Mouse (Mus musculus) lung, postnatal 0 days (tissue): ENCODE measurements around the gene Camk1g. TPM values are rescaled to one million over a fixed set of nuclear protein-coding genes. Genes with fewer than 3 reads are reported as not detected.

Source experiments
- ATAC-seq: fragments of 200-750 bp; cut with Nextera tagmentation; 2 replicates; pipeline ENCODE4 v1.8.0; 2017; ENCODE audit warnings: moderate library complexity
- DNase-seq: peaks from one replicate; pipeline ENCODE4 v3.0.0-alpha.2; 2016; ENCODE audit warnings: low spot score
- H3K27ac ChIP-seq: fragments of 300-500 bp; sonication (generic); 2 replicates; pipeline ENCODE4 v1.5.1; 2014; ENCODE audit warnings: antibody characterized with exemption, mild to moderate bottlenecking, low read length, mixed read lengths
- H3K27me3 ChIP-seq: fragments of 300-500 bp; sonication (generic); replicated peaks from 2 replicates; pipeline ENCODE4 v1.6.1; 2014; ENCODE audit warnings: low read length, mixed read lengths; ENCODE audit not compliant: insufficient read depth
- H3K36me3 ChIP-seq: fragments of 300-500 bp; sonication (generic); 2 replicates; pipeline ENCODE4 v1.6.1; 2014; ENCODE audit warnings: low read length, mixed read lengths; ENCODE audit not compliant: insufficient read depth
- H3K4me1 ChIP-seq: fragments of 300-500 bp; sonication (generic); 2 replicates; pipeline ENCODE4 v1.6.1; 2014; ENCODE audit warnings: antibody characterized with exemption, low read depth, low read length, mixed read lengths; ENCODE audit not compliant: insufficient read depth
- H3K4me2 ChIP-seq: fragments of 300-500 bp; sonication (generic); replicated peaks from 2 replicates; pipeline ENCODE4 v1.6.1; 2014; ENCODE audit warnings: low read depth, mild to moderate bottlenecking, low read length, moderate library complexity, mixed read lengths
- H3K4me3 ChIP-seq: fragments of 300-500 bp; sonication (generic); 2 replicates; pipeline ENCODE4 v1.5.1; 2014; ENCODE audit warnings: low read depth, low read length
- H3K9ac ChIP-seq: fragments of 300-500 bp; sonication (generic); replicated peaks from 2 replicates; pipeline ENCODE4 v1.6.1; 2014; ENCODE audit warnings: low read depth, mild to moderate bottlenecking
- H3K9me3 ChIP-seq: fragments of 300-500 bp; sonication (generic); 2 replicates; pipeline ENCODE4 v1.6.1; 2016; ENCODE audit warnings: low read length, mixed read lengths
- CTCF ChIP-seq: IDR thresholded peaks from 2 replicates; pipeline ENCODE4 v1.5.1; 2016; ENCODE audit warnings: antibody characterized with exemption, mild to moderate bottlenecking
- EP300 ChIP-seq: IDR thresholded peaks from 2 replicates; pipeline ENCODE4 v1.6.1; 2016; ENCODE audit warnings: antibody characterized with exemption, mild to moderate bottlenecking, control low read depth
- WGBS: fragments of 180-500 bp; shearing (Covaris S2); extraction: QIAGEN DNeasy Blood & Tissue Kit; methylation state at CpG from one replicate; pipeline ENCODE4 v1.1.7; 2014; 5-methylcytosine and 5-hydroxymethylcytosine counted together
- polyA plus RNA-seq: library from polyadenylated mRNA; unstranded; fragments of >200 nt; fragmentation: Nextera tagmentation; extraction: Ambion mirVana; gene quantifications from 2 replicates; pipeline ENCODE4 v1.2.1, GENCODE M21; 2015

Camk1g gene
- polyA plus RNA-seq: 14.4 and 15.9 TPM in 2 replicates

DNA sequence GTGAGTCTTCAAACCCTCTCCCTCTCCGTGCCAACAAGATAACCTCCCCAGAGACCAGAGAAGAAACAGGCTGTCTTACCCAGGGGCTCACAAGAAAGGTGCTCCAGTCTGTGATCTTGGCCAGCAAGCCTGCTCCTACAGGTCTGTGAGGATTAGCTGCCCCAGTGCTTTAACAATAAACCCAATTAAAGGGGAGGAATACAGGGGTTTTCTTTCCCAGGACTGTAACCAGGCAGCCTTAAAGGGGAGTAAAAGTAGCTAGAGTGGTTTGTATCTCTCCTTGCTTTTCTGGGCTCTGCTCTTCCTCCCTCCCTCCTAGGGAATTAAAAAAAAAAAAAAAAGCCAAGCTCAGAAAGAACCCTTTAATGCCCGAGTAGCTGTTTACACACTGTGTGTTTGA is at the start of gene Camk1g:
Gene Camk1g, minus strand, starts transcription at position 203 of the 400 bp plus-strand sequence.
- Histone ChIP-seq H3K9ac (0 out of 2 replicates have a peak within 1 kb of the TSS, but pooled peaks have one; percentile 23), H3K4me3 (peak within 1 kb of the TSS; percentile 32), H3K36me3 (no peaks in the 10 kb centered on the region), H3K27me3 (no peaks in the 10 kb centered on the region), H3K9me3 (no peaks in the 10 kb centered on the region), H3K4me1 (no peaks in the 10 kb centered on the region), H3K27ac (no peak within 1 kb of the TSS), H3K4me2 (peak within 1 kb of the TSS; percentile 46)
- WGBS: 6% methylated on average over 2 of the region's 2 CpGs
- ATAC-seq (peak; percentile 77), DNase-seq (peak; percentile 86)
- TF ChIP-seq CTCF (no peak), EP300 (no peak)

DNA sequence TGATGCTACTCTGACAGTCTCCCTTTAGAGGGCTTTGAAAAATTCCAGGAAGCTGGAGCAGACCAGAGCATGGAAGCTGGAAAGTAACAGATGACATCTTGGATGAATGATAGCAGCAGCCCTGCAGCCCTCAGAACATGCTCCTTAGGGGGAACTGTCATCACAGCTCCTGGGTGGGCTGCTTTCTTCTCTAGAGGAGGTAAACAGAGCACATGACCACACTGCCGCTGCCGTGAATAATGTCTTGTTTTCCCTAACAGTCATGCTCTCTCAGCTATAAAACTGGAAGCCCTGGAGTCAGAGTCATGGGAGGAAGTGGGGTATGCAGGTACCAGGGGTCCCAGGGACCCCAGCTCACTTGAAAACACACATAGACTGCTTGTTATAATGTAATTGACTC is 49.1 kb upstream of the Camk1g start:
- H3K4me3 ChIP-seq: no peak overlapping the region
- WGBS: 3% methylated on average over 2 of the region's 2 CpGs
- H3K9ac ChIP-seq: no peak overlapping the region
- DNase-seq (no peak), ATAC-seq (no peak)
- H3K9me3 ChIP-seq: no peaks in the 10 kb centered on the region
- H3K4me1 ChIP-seq: 0 out of 2 replicates have a peak, but pooled peaks cover 3% of the 10 kb centered on the region
- no peak overlapping the region for H3K27ac ChIP-seq
- H3K36me3 ChIP-seq: no peaks in the 10 kb centered on the region
- H3K4me2 ChIP-seq: no peak overlapping the region
- H3K27me3 ChIP-seq: no peaks in the 10 kb centered on the region
- TF ChIP-seq EP300 (no peak), CTCF (no peak)

DNA sequence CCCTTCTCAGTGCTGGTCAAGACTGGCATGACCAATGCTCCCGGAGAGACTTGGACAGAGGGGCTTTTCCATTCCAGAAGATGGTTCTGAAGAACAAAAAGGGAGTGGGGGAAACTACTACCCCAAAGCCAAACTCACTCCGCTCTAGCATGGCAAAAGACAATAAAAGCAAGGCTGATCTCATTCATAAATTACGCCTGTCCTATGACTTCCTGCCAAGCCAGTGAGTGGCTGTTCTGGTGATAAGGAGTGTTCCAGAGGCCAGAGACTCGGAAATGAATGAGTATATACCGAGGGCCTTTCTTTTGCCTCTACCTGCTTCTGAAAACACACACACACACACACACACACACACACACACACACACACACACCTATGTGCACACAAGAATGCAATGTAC is 48.6 kb upstream of the Camk1g start:
- H3K4me2 ChIP-seq: no peak overlapping the region
- no peaks in the 10 kb centered on the region for H3K36me3 ChIP-seq
- DNase-seq (peak; percentile 23), ATAC-seq (no peak)
- H3K27me3 ChIP-seq: no peaks in the 10 kb centered on the region
- H3K4me1 ChIP-seq: 0 out of 2 replicates have a peak, but pooled peaks cover 3% of the 10 kb centered on the region
- H3K27ac ChIP-seq: no peak overlapping the region
- H3K9ac ChIP-seq: no peak overlapping the region
- no peak overlapping the region for H3K4me3 ChIP-seq
- no peaks in the 10 kb centered on the region for H3K9me3 ChIP-seq
- 25% methylated on average over 5 of the region's 5 CpGs for WGBS
- TF ChIP-seq EP300 (no peak), CTCF (no peak)

DNA sequence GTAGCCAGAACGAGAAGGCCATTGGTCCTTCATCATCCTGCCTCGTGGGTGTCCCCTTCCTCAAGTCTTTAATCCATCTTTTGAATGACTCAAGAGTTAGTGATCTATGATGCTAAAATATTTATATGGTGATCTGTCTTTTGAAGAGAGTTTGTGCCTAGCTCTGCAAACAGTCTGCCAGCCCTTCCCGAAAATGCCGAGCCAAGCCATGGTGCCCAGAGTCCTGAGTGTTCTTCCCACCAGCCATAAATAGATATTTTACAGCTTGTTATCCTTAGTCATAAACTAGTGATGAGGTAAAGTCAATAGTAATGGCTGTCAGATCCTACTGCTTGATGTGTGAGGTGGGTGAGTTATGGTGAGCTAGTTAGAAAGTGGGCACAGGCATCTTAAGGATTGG is 44.0 kb upstream of the Camk1g start:
- H3K9ac ChIP-seq: no peak overlapping the region
- TF ChIP-seq CTCF (no peak), EP300 (no peak)
- no peaks in the 10 kb centered on the region for H3K27me3 ChIP-seq
- no peaks in the 10 kb centered on the region for H3K9me3 ChIP-seq
- no peak overlapping the region for H3K27ac ChIP-seq
- 0 out of 2 replicates have a peak, but pooled peaks cover 3% of the 10 kb centered on the region for H3K4me1 ChIP-seq
- 80% methylated on average over 4 of the region's 4 CpGs for WGBS
- H3K4me2 ChIP-seq: no peak overlapping the region
- ATAC-seq: no peak
- no peaks in the 10 kb centered on the region for H3K36me3 ChIP-seq
- H3K4me3 ChIP-seq: no peak overlapping the region
- DNase-seq: no peak

DNA sequence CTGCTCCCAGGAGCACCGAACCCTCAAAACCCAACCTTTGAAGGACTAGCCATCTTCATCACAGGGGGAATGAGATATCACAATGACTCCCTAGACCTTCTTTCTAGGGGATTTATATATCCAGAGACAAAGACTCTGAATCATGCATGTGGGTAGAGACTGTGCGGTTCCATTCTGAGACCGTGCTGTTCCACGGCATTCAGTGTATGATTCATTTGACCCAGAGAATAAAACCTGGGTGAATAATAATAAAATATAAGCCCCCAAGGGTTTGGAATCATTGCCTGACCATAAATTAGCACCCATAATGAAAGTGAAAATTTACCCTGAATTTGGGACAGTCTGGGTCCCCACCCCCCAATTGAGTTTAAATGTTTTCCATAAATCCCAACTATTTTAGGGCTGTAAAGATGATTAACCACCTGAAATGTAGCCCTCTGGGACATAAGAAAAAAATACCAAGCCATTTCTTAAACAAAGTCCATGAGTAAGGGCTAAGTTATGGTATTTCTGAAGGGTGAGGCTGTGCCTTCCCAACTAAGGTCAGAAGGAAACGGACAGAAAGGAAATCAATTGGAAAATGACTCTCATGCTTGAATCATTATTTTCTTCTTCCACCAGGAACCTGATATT is 43.4 kb upstream of the Camk1g start:
- no peak overlapping the region for H3K4me3 ChIP-seq
- H3K9ac ChIP-seq: no peak overlapping the region
- ATAC-seq (no peak), DNase-seq (no peak)
- H3K36me3 ChIP-seq: no peaks in the 10 kb centered on the region
- no peak overlapping the region for H3K4me2 ChIP-seq
- 0 out of 2 replicates have a peak, but pooled peaks cover 1% of the 10 kb centered on the region for H3K4me1 ChIP-seq
- H3K9me3 ChIP-seq: no peaks in the 10 kb centered on the region
- WGBS: 93% methylated on average over 5 of the region's 5 CpGs
- no peak overlapping the region for H3K27ac ChIP-seq
- H3K27me3 ChIP-seq: no peaks in the 10 kb centered on the region
- TF ChIP-seq CTCF (no peak), EP300 (no peak)

DNA sequence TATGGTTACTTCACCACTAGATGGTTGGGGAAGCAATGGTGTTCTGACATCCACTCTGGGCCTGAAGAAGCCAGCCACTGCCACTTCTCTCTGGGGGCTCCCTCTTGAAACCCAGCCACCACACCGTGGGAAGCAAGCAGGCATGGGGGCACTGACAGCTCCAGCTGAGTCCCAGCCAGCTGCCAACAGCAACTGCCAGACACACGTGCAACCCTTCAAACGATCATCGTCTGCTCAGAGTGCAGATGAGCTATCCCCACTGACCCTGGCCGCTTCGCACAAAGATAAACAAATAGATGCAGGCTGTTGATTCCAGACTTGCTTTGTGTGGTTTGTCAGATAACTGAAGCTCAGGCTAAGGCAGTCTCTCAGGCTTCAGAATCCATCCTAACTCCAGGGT is 37.4 kb upstream of the Camk1g start:
- Histone ChIP-seq H3K27me3 (no peaks in the 10 kb centered on the region), H3K36me3 (no peaks in the 10 kb centered on the region), H3K4me3 (no peak overlapping the region), H3K9me3 (no peaks in the 10 kb centered on the region), H3K4me1 (no peaks in the 10 kb centered on the region), H3K27ac (no peak overlapping the region), H3K4me2 (no peak overlapping the region), H3K9ac (no peak overlapping the region)
- WGBS: 29% methylated on average over 6 of the region's 6 CpGs
- DNase-seq (no peak), ATAC-seq (no peak)
- TF ChIP-seq CTCF: no peak
